Mouse (Mus musculus) layer of hippocampus, postnatal 10 days (tissue): ENCODE measurements around the gene Ms4a14. TPM values are rescaled to one million over a fixed set of nuclear protein-coding genes. Genes with fewer than 3 reads are reported as not detected.
A peak's percentile ranks its signal among the peaks of the same experiment; 100 is the strongest.
"Not testable (repeated sequence)": the region's sequence is repeated elsewhere in the genome, so short reads cannot be mapped to it uniquely, and the experiment has no call there.

ENCODE experiments used
- DNase-seq, 2 experiments: peaks; one replicate each; pipeline ENCODE4 v3.0.0; 2021; ENCODE audit warnings: low spot score in 2 of 2
- long read RNA-seq: library from polyadenylated mRNA; stranded (forward); transcript quantifications from one replicate; pipeline ENCODE4 v2.0.0, GENCODE M21; 2023
- total RNA-seq, 2 experiments: library from RNA; stranded (reverse); gene quantifications; 2 replicates each; pipeline ENCODE4 v1.2.3; 2021

Ms4a14 gene
- total RNA-seq: not detected
- long read RNA-seq: 0 reads

DNA sequence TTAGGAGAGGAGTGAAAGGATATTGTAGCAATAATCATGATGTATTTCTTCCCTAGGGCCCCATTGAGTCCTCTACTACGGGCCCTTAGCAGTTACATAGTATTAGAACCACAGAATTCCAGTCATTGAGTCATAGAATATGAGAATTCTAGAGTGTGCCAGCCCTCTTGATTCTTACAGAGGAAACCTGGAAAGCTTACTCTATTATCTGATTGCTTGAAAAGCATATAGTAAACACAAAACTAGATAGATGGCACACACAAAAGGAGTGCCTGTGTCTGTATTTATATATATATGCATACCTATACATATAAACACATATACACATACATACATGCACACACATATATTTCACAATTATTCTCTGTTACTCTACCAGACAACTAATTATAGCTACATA lies at the start of gene Ms4a14:
Gene Ms4a14 (minus strand): TSS at position 101 of the 400 bp plus-strand sequence.
- DNase-seq: no peak

DNA sequence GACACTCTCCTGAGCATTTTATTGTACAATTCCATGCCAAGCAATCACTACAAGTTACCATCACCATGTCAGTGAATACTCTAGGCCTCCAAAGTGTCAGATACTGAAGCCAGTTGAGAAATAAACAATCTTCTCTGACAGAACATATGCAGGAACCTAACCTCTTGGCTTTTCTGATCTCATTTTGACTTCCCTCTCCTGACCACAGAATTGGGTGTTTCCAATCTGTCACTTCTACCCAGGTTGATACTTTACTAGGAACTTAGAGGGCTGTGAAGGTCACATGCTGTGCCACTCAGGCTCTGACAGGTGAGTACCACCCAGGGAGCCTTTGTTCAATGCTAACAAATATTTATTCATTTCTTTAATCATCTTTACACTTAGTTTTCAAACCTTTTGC lies 47.7 kb upstream of the Ms4a14 start:
- DNase-seq: no peak

DNA sequence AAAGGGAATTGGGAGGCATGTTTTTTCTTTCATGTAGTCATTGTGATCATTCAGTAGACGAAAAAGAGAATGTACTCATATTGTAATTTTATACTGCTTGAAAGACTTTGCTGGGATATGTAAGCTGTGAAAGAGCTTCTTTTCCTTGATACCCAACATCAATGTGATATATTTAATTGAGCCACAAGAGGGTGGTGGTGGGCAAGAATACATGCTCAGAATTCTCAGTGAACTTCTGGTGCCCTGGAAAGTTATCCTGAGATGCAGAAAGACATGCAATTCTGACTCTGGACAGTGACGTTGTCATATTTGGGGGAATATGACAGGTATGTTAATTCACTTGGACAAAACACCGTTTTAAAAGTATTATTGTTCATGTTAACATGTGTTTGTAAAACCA lies 45.9 kb upstream of the Ms4a14 start:
- DNase-seq: peak in 1 of 2 experiments; percentile 24

DNA sequence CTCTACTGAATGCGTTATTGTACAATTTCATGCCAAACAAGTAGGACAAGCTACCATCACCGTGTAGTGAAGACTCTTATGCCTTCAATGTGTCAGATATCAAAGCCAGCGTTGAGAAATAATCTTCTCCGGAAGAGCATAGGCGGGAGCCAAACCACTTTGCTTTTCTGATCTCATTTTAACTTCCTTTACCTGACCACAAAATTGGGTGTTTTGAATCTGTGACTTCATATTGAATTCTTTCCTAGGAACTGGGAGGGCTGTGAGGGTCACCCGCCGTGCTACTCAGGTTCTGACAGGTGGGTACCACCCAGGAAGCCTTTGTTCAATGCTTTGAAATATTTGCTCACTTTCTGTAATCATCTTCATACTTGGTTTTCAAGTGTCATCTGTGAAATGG lies 41.5 kb upstream of the Ms4a14 start:
- no peak for DNase-seq

DNA sequence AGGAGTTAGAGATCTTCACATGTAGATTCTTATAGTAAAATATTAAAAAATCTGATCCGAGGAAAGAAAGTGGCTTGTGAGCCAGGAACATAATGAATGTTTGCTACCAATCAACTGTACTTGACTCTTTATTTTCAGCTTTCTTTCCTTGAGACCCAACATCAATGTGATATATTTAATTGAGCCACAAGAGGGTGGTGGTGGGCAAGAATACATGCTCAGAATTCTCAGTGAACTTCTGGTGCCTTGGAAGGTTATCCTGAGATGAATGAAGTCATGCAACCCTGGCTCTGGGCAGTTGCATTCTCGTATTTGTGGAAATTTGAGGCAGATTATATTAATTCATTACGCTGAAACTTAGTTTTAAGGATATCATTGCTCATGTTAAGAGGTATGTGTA lies 37.6 kb upstream of the Ms4a14 start:
- DNase-seq: no peak

DNA sequence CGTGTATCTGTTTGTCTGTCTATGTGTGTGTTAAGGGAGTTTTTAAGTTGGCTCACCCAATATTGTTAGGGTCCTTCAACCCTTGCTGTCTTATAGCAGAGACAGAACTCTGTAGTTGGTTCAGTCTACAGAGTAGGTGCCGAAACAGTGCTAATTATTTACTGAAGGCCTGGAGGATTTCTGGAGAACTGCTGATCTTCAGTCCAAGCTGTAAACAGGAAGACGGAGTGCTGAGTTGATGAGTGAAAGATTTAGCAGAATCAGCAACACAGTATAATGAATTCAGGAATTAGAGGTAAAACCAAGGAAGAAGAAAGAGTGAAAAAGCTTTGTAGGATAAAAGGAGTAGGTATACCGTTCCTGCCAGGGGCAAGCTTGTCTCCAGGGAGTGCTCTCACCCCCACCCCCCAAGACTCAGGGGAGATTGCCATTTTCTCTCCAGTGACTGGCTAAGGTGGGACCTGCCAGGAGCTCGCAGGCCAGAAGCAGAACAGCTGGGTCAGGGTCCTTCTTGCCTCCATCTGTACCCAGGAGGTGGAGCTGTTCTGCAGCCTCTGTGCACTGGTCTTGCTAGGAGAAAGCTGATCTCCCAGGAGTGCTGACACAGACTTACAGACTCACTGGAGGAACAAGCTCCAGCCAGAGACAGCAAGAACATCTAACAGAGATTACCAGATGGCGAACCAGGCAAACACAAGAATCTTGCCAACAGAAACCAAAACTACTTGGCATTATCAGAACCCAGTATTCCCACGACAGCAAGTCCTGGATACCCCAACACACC lies 35.6 kb upstream of the Ms4a14 start:
- peak; percentile 7 to 12 for DNase-seq

DNA sequence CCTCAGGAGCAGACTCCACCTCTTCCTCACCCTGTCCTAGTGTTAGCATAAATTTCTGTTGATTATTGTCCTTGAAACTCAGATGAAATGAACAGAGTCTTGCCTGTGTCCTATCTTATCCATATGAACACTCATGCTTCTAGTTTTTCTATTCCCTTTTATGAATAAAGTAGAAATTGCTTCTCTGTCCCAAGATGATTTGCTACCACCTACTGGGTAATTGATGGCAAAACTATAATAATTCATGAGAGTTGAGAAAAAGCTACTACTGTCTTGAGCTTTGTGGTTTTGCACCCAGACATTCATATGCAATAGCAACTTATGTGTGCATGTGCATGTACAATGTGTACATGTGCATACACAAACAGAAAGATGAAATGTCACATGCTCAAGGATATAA lies 29.7 kb upstream of the Ms4a14 start:
- no peak for DNase-seq

DNA sequence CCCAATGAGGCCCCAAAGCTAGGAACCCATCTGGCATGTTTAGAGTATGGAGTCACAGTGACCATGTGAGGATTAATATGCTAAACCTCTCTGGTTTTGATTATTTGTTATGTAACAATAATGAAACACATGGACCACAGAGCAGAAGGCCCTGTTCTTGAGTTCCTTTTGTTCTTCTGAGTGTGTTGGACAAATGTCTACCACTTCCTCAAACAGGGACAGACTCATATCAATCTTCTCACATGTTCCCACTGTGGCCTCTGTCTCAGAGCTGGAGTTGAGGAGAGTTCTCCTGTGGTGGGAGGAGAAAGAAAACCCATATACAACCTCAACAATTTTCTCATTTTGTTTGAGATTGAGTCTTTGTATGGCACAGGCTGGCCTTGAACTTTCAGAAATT lies 28.9 kb upstream of the Ms4a14 start:
- no peak for DNase-seq

DNA sequence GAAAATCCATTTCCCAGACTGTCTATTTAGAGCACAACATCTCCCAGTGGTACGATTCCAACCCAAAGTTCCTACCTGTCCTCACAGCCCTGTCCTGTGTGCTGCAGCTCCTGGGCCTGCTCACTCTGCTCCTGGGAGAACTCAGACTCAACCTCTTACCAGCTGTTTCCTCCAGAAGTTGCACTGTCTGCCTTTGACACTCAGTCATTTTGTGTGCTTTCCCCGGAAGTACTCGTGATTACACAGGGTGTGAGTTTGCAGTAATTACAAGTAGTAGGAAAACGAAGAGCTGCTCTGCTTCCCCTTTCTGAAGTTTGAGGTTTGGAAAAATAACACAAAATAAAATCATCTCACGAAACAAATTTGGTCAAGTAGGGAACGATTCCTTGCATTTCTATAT lies 21.7 kb upstream of the Ms4a14 start, which contains the start of gene Ms4a7:
Gene Ms4a7 (minus strand): TSS at position 215 of the 400 bp plus-strand sequence.
- DNase-seq: no peak

DNA sequence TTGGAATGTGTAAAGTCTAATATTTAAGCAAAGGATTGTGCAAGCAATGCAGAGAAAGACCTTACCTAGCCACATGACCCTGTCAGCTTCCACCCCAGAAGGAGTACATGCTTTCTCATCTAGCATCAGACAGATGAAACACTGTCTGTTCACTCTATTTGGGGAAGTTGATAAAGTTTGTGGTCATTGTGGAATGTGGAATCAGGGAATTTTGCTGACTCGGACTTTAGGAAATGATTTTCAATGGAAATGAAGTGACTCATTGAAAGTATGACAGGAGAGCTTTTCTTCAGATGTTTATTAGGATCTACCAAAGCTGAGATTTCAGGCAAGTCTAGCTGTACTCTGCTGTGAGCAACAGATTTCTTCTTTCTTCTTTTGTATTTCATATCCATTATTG lies 6.9 kb upstream of the Ms4a14 start:
- no peak for DNase-seq

DNA sequence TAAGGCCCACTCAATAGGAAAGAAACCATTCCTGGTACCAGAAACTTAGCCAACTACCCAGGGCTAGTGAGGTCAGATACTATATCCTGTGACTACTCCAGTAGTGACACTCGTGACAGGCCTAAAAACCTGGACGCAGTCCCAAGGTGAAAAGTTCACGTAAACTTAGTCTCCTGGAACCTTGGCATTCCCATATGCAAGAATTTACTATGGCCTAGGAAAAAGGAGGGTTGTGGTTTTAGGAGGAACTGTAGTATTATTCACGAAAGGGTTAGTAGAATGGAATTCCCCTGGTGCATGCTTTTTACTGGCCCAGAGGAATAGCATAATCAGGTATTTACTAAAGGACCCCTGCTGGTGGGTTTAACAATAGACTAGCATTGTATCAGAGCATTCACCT lies 2.5 kb upstream of the Ms4a14 start:
- no peak for DNase-seq

DNA sequence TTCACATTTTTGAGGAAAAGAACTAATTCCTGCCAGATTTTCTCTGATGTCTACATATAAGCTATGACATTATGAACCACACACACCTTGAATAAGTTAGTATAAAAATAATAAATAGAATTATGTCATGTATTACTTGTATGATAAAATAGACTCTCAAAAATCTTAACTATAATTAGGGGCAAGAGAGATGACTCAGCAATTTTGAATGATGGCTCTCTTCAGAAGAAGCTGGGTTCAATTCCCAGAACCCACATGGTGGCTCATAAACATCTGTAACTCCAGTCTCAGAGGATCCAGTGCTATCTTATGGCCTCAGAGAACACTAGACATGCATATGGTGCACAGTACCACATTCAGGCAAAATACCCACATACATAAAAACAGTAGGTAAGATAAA lies 5.4 kb downstream of the Ms4a14 start:
- DNase-seq: no peak

DNA sequence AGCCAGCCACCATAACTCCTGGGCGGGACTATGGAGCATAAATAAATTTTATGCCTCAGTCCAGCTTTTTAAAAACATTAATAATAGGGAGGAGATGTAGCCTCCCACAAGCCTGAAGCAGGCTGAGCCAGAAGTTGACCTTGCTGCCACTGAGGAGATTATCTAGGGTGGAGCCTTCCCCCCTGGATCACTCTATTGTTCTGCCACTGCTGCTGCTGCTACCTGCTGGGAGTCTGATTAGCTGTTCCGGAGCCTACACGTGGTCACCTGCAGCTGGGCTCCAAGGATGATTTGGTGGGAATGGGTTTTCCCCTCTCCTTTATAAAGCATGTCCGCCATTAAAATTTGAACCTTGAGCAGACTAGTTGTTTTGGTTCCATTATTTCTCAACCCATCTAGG lies 14.7 kb downstream of the Ms4a14 start:
- not testable (repeated sequence) for DNase-seq

DNA sequence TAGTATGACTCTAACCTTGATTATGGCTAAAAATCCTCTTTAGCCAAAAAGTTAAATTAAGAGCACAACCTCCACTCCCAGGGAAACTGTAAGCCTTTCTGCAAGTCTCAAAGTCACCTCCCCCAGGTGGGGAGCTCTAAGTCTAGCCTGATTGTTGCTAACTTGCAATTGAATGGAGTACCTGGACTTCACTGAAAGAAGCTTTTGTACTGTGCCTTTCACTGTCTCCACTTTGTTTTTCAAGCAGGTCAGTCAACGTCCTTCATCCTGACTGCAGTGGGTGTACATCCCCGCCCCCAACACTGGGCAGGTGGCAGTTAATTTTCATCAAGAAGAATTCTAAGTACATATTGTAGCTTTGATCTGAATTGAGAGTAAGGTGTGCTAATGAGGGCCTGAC lies 15.3 kb downstream of the Ms4a14 start:
- no peak for DNase-seq

DNA sequence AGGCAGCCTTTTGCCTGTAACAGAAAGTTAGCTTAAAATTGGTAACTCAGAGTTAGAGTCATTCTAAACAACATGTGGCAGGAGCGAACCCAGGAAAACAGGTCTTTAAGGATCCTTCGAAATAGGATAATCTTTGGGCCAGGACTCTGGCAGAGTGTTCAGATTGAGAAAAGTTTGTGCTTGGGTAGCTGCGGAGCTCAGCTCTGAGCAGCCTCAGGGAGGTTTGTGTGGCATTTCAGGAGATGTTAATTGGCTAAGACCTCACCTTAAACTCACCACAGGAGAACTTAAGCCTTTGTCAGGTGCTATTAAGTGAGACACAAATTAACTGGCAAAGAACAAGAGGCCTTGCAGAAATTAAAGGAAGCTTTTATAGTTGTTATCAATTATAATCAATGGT lies 20.6 kb downstream of the Ms4a14 start:
- not testable (repeated sequence) for DNase-seq

DNA sequence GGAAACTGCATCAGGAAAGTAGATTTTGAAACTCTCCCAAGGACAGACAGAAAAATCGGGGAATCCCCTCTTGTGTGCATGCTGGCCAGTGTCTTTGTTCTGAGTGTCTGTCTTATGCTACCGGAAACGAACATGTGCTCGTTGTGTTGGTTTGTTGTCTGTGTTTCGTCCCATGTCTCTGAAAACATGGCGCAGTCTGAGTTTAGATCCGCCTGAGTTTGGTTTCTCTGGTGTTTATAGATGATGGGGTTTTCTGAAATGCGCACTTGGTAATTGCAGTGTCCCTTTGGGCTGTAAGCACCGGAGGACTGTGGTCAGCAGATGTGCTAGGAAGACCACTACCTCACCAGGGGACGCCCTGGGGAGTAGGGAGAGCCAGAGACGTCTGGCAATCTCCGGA lies 21.3 kb downstream of the Ms4a14 start:
- DNase-seq: peak in 1 of 2 experiments; percentile 3

DNA sequence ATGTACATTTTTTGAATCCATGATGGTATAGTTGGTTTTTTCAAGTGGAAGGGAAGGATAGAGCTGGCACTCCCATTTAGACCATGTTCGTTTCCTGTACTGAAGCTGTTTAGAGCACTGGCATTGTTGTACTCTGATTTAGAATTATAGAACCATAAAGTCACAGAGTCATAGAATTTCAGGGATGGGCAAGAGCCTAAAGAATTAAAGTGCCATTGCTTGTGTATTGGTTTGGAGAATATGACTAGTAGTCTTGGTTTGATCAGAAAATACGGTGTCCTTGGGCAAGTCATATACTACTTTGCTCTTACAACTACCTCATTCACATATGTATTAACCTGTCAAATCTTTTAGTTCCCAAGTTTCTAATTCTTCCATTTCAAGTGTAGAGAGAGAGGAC lies 30.5 kb downstream of the Ms4a14 start, which contains the start of gene Ms4a5:
Gene Ms4a5 (minus strand): TSS at position 101 of the 400 bp plus-strand sequence.
- no peak for DNase-seq

DNA sequence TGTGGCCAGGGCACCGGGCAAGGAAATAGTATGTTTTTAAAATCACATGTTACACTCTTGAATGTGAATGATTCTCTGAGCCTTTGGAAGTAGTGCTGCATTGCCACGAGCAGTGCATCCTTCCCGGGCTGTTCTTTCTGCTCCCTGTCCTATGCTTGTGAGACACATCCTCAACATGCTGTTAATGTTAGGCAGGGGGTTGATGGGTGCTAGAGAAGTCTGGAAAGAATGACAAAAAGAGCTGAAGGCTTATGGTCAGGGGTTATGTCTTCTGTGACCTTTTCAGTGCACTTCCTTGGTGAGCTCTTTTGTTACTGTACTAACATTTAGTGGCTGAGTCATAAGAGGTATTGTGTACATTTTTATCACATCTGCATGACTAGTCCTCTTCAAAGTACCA lies 34.0 kb downstream of the Ms4a14 start:
- no peak for DNase-seq

DNA sequence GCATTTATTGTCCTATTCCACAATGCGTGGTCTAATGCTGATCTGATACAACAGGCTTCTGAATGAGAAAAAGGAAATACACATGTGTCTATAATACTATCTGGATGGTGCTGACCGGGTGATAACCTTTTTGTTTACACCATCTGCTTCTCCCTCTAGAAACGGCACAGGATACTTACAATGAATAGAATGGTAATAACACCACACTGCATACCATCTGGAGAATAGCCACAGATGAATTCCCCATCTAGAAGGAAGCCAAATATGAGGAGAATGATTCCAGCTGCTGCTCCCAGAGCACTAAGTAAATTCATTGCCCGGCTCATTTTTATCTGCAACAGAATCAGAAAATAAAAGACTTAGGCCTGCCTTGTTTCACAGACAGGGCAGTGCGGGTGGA lies 37.8 kb downstream of the Ms4a14 start:
- DNase-seq: no peak

DNA sequence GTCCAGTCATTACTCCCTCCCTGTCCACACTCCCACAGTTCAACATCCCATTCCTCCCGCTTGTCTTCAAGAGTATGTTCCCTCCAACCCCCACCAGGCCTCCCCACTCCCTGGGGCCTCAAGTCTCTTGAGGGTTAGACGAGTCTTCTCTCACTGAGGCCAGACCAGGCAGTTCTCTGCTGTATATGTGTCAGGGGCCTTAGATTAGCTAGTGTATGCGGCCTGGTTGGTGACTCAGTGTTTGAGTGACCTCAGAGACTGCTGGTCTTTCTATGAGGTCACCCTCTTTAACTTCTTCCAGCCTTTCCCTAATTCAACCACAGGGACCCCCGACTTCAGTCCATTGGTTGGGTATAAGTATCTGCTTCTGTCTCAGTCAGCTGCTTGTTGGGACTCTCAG lies 47.3 kb downstream of the Ms4a14 start:
- no peak for DNase-seq

DNA sequence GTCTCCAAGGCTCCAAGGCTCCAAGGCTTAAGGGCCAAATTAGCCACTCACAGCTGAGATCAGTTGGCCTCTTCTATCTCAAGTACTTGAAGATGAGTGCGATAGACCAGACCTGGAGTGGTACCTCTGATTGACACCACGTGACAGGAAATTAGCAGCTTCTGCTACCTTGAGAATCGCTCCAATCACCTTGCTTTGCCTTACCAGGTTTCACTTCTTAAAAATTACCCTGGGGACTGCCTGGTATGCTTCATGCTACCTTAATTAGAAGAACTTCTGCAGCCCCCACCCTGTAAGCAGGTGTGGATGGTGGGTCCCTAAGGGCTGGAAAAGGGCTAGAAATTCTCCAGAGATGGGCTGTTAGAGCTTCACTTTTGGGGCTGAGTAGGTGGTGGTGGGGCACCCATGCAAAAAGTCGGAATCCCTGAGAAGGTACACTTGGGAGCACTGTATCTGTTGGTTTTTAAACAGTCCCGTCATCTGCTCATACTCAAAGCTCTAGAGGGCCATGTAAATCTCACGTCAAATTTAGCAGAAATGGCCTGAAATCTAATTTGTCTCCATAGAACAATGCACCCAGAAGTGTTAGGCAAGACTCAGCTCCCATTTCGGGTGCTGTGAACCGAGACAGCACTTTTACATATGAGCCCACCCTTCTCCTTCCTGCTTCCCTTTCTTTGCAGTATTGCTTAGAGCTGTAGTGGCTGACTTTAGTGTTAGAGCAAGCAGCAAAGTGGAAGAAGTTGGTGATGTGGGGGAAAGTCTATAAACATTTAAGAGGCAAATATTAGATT lies 48.0 kb downstream of the Ms4a14 start, which contains the start of gene Ms4a1:
Gene Ms4a1 (minus strand): TSS at position 190 of the 794 bp plus-strand sequence.
- DNase-seq: no peak

DNA sequence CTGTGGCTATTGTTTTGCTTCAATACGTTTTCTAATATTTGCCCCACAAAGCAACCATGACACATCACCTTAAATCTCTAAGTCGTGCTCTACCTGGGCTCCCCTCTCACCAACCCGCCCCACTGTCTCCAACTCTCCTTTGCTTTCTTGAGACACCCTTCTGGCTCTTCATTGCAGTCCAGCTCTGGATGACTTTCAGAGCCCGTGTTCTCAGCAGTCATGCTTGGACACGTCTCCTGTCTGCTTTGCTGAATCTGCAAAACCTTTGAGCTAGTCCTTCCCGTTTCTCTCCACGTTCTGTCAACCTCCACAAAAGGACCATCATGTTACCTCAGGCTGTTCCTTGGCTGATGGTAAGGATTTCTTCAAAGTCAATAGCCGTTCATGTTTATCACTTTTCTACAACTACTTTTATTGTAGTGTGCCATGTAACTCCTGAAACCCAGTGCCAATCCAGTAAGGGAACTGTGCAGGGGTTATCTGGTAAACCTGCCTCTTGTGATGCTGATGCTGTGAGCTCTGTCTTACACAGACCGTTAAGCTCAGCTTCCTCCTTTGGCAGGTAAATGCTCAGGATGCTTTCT lies 49.6 kb downstream of the Ms4a14 start:
- no peak for DNase-seq
